Mouse (Mus musculus): ENCODE data around the gene Atrnl1. TPM values are rescaled to one million over a fixed set of nuclear protein-coding genes. Genes with fewer than 3 reads are reported as not detected.

Atrnl1 gene
- polyA plus RNA-seq, 1 experiment from 2014 or later = 11.0 TPM

GRCm38 (mm10) chr19:58140191-58140784 lies 529.5 kb downstream of the Atrnl1 start:
- no peak for ATAC-seq (ENCODE audit: low FRiP score, low read depth)
- Histone ChIP-seq H3K9me3 (no peaks in the 10 kb centered on the region), H3K27ac (no peak overlapping the region), H3K4me3 (no peak overlapping the region), H3K27me3 (replicated peaks) (no peaks in the 10 kb centered on the region), H3K36me3 (no peaks in the 10 kb centered on the region), H3K4me2 (replicated peaks) (no peak overlapping the region), H3K9ac (no peak overlapping the region), H3K4me1 (peaks cover 5% of the 10 kb centered on the region; the same call in 1 of the 2 replicates)
- 47% methylated on average over 13 of the region's 13 CpGs for WGBS

- no peak overlapping the region for H3K27ac ChIP-seq
- H3K4me1 ChIP-seq = peaks cover 5% of the 10 kb centered on the region; the same call in 1 of the 2 replicates
- no peaks in the 10 kb centered on the region for H3K36me3 ChIP-seq
- H3K9me3 ChIP-seq = no peaks in the 10 kb centered on the region
- no peak for ATAC-seq (ENCODE audit: low FRiP score, low read depth)
- H3K27me3 ChIP-seq (replicated peaks) = no peaks in the 10 kb centered on the region
- no peak overlapping the region for H3K9ac ChIP-seq
- no peak overlapping the region for H3K4me3 ChIP-seq
- no peak overlapping the region for H3K4me2 ChIP-seq (replicated peaks)
- 97% methylated on average over 7 of the region's 7 CpGs for WGBS
Observed at GRCm38 (mm10) chr19:58143853-58144454, 533.1 kb downstream of the Atrnl1 start.

GRCm38 (mm10) chr19:58145521-58145920 lies 534.7 kb downstream of the Atrnl1 start:
- H3K27me3 ChIP-seq (replicated peaks) = no peaks in the 10 kb centered on the region
- 80% methylated on average over 9 of the region's 9 CpGs for WGBS

GRCm38 (mm10) chr19:58151257-58151656 lies 540.4 kb downstream of the Atrnl1 start:
- Histone ChIP-seq H3K4me3 (no peak overlapping the region), H3K4me2 (replicated peaks) (no peak overlapping the region), H3K4me1 (no peaks in the 10 kb centered on the region), H3K9ac (no peak overlapping the region), H3K9me3 (no peaks in the 10 kb centered on the region), H3K27me3 (replicated peaks) (no peaks in the 10 kb centered on the region), H3K36me3 (no peaks in the 10 kb centered on the region), H3K27ac (no peak overlapping the region)
- WGBS = 95% methylated on average over 7 of the region's 7 CpGs
- ATAC-seq (ENCODE audit: low FRiP score, low read depth) = no peak

More at GRCm38 (mm10) chr19:58145521-58145920, 534.7 kb downstream of the Atrnl1 start:
- H3K27ac ChIP-seq = no peak overlapping the region
- no peak for ATAC-seq (ENCODE audit: low FRiP score, low read depth)
- no peaks in the 10 kb centered on the region for H3K36me3 ChIP-seq
- no peak overlapping the region for H3K4me2 ChIP-seq (replicated peaks)
- no peak overlapping the region for H3K9ac ChIP-seq
- H3K9me3 ChIP-seq = no peaks in the 10 kb centered on the region
- H3K4me3 ChIP-seq = no peak overlapping the region
- H3K4me1 ChIP-seq = 0 out of 2 replicates have a peak, but pooled peaks cover under 1% of the 10 kb centered on the region

- H3K27me3 ChIP-seq (replicated peaks) = no peaks in the 10 kb centered on the region
- no peaks in the 10 kb centered on the region for H3K9me3 ChIP-seq
- no peak overlapping the region for H3K27ac ChIP-seq
- H3K9ac ChIP-seq = no peak overlapping the region
- WGBS = 87% methylated on average over 9 of the region's 9 CpGs
- H3K4me3 ChIP-seq = no peak overlapping the region
- no peak overlapping the region for H3K4me2 ChIP-seq (replicated peaks)
- H3K36me3 ChIP-seq = no peaks in the 10 kb centered on the region
- peaks cover 5% of the 10 kb centered on the region; the same call in 1 of the 2 replicates for H3K4me1 ChIP-seq
- no peak for ATAC-seq (ENCODE audit: low FRiP score, low read depth)
Observed at GRCm38 (mm10) chr19:58161569-58161968, 550.7 kb downstream of the Atrnl1 start.

- 85% methylated on average over 7 of the region's 7 CpGs for WGBS
- Histone ChIP-seq H3K4me3 (no peak overlapping the region), H3K9ac (no peak overlapping the region), H3K9me3 (no peaks in the 10 kb centered on the region), H3K4me2 (replicated peaks) (no peak overlapping the region), H3K36me3 (no peaks in the 10 kb centered on the region), H3K4me1 (peaks cover 5% of the 10 kb centered on the region; the same call in 1 of the 2 replicates), H3K27me3 (replicated peaks) (no peaks in the 10 kb centered on the region), H3K27ac (no peak overlapping the region)
- no peak for ATAC-seq (ENCODE audit: low FRiP score, low read depth)
Observed at GRCm38 (mm10) chr19:58164896-58165634, 554.2 kb downstream of the Atrnl1 start.

GRCm38 (mm10) chr19:58165635-58166015 lies 554.8 kb downstream of the Atrnl1 start:
- Histone ChIP-seq H3K4me3 (no peak overlapping the region), H3K27ac (no peak overlapping the region), H3K4me1 (peaks cover 5% of the 10 kb centered on the region; the same call in 1 of the 2 replicates), H3K9ac (no peak overlapping the region), H3K27me3 (replicated peaks) (no peaks in the 10 kb centered on the region), H3K36me3 (no peaks in the 10 kb centered on the region), H3K4me2 (replicated peaks) (no peak overlapping the region), H3K9me3 (no peaks in the 10 kb centered on the region)
- WGBS = 62% methylated on average over 9 of the region's 9 CpGs
- no peak for ATAC-seq (ENCODE audit: low FRiP score, low read depth)

GRCm38 (mm10) chr19:58166147-58166546 lies 555.3 kb downstream of the Atrnl1 start:
- Histone ChIP-seq H3K9ac (no peak overlapping the region), H3K4me3 (no peak overlapping the region), H3K27ac (no peak overlapping the region), H3K4me2 (replicated peaks) (no peak overlapping the region), H3K4me1 (peaks cover 5% of the 10 kb centered on the region; the same call in 1 of the 2 replicates), H3K27me3 (replicated peaks) (no peaks in the 10 kb centered on the region), H3K36me3 (no peaks in the 10 kb centered on the region), H3K9me3 (no peaks in the 10 kb centered on the region)
- ATAC-seq (ENCODE audit: low FRiP score, low read depth) = no peak
- 85% methylated on average over 6 of the region's 6 CpGs for WGBS

GRCm38 (mm10) chr19:58178410-58178809 lies 567.6 kb downstream of the Atrnl1 start:
- WGBS = 84% methylated on average over 10 of the region's 10 CpGs
- no peak for ATAC-seq (ENCODE audit: low FRiP score, low read depth)
- Histone ChIP-seq H3K4me3 (no peak overlapping the region), H3K4me1 (no peaks in the 10 kb centered on the region), H3K36me3 (no peaks in the 10 kb centered on the region), H3K27me3 (replicated peaks) (no peaks in the 10 kb centered on the region), H3K9me3 (no peaks in the 10 kb centered on the region), H3K9ac (no peak overlapping the region), H3K4me2 (replicated peaks) (no peak overlapping the region), H3K27ac (no peak overlapping the region)

- no peaks in the 10 kb centered on the region for H3K36me3 ChIP-seq
- 6% methylated on average over 5 of the region's 5 CpGs for WGBS
- no peaks in the 10 kb centered on the region for H3K4me1 ChIP-seq
- H3K4me3 ChIP-seq = no peak overlapping the region
- H3K9ac ChIP-seq = no peak overlapping the region
- no peak for ATAC-seq (ENCODE audit: low FRiP score, low read depth)
- no peaks in the 10 kb centered on the region for H3K9me3 ChIP-seq
- no peak overlapping the region for H3K4me2 ChIP-seq (replicated peaks)
- H3K27ac ChIP-seq = no peak overlapping the region
- no peaks in the 10 kb centered on the region for H3K27me3 ChIP-seq (replicated peaks)
Observed at GRCm38 (mm10) chr19:58180773-58181172, 569.9 kb downstream of the Atrnl1 start.
